Mouse (Mus musculus): ENCODE data around the gene Bicra.

GRCm38 (mm10) chr7:16024603-16025222 lies 23.0 kb downstream of the Bicra start:
- TF ChIP-seq CTCF (IDR thresholded peaks at IDR 0.05; ENCODE audit: low read depth): no peak
- no peak for TF ChIP-seq EP300 (IDR thresholded peaks at IDR 0.05; ENCODE audit: low read depth)

Measured in liver, embryonic 14.5 days (tissue).